Mouse (Mus musculus): ENCODE results near the gene Gm4869. TPM values are rescaled to one million over a fixed set of nuclear protein-coding genes. Genes with fewer than 3 reads are reported as not detected.
A peak's percentile ranks its signal among the peaks of the same experiment; 100 is the strongest.

The Gm4869 gene
- polyA plus RNA-seq, 1 experiment from 2014 or later = not detected

GRCm38 (mm10) chr5:140509204-140509603, 63.8 kb downstream of the Gm4869 start:
- 60% methylated on average over 9 of the region's 9 CpGs for WGBS
- ATAC-seq (ENCODE audit: insufficient read depth, low FRiP score) = no peak
- H3K4me3 ChIP-seq (replicated peaks; ENCODE audit: low read length) = no peak overlapping the region
- H3K36me3 ChIP-seq (ENCODE audit: control insufficient read depth, insufficient read depth, low read length) = no peaks in the 10 kb centered on the region
- peaks cover 26% of the 10 kb centered on the region for H3K4me1 ChIP-seq (ENCODE audit: control insufficient read depth, insufficient read depth, low read length)
- H3K27me3 ChIP-seq (ENCODE audit: control insufficient read depth, insufficient read depth, low read length) = no peaks in the 10 kb centered on the region
- no peaks in the 10 kb centered on the region for H3K9me3 ChIP-seq (replicated peaks; ENCODE audit: control insufficient read depth, low read length)
- peak overlapping the region; percentile 23; the same call in 1 of the 2 replicates for H3K4me2 ChIP-seq (ENCODE audit: low read depth, low read length)
- H3K27ac ChIP-seq (ENCODE audit: low read length) = peak overlapping the region; percentile 32
- 0 out of 2 replicates have a peak overlapping the region, but pooled peaks have one; percentile 19 for H3K9ac ChIP-seq (ENCODE audit: low read length)

DNA sequence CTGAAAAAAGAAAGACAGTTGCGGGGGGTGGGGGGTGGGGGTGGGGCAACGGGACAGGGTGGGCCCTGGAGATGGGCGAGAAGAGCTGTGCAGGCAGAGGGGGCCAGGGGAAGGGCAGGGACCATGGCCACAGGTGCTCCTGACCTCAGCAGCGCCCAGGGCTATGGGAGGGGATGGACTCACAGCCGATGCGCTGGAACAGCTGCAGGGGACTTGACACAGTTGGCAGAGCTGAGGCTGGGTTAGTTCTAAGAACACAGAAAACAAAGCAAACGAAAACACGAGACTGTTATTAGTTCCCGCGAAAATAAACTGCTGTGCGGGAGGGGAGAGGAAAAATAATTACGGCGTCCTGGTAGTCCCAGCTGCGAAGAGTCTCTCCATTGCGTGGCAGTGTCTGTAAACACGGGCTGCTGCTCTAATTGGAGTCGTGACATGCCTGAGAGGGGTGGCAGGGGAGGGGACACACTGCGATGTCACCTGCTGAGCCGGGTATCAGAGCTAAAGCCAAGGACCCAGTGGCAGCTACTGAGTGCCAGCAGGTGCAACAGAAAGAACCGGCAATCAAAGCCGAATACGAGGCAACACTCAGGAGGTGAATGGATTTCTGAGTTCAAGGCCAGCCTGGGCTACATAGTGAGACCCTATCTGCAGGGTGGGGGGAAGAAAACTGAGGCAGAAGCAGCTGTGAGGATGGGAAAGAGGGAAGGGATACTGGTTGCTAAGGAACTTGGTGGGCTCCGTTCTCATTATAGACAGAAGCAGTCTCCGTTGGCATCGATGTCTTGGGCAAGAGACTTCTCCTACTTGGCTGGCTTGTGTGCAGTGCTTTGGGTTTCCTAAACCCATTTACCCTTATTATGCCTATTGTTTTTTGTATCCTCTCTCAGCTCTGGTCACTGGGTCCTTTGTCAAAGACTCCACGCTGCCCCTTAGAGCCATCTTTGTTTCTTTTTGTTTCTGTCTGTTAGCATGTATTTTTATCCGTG, 64.9 kb downstream of the Gm4869 start:
- Histone ChIP-seq H3K4me1 (ENCODE audit: control insufficient read depth, insufficient read depth, low read length) (peaks cover 27% of the 10 kb centered on the region), H3K9me3 (replicated peaks; ENCODE audit: control insufficient read depth, low read length) (no peaks in the 10 kb centered on the region)

DNA sequence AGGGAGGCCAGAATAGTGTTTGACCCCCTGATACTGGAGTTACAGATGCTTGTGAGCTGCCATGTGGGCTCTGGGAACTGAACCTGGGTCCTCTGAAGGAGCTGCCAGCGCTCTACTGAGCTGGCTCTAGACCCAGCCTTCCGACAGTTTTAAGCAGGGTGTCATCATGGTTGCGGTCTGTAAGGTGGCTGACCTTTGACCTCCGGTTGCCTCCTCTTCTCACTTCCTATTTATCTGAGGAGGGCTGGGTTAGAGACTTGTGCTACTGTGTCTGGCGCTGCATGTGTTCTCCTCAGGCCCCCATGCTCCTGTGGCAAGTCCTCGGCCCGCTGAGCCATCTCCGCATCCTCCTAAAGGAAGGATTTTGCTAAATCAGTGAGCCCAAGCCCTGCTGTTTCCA, 68.5 kb downstream of the Gm4869 start:
- WGBS = 73% methylated on average over 8 of the region's 8 CpGs
- Histone ChIP-seq H3K9me3 (replicated peaks; ENCODE audit: control insufficient read depth, low read length) (no peaks in the 10 kb centered on the region), H3K36me3 (ENCODE audit: control insufficient read depth, insufficient read depth, low read length) (no peaks in the 10 kb centered on the region), H3K4me1 (ENCODE audit: control insufficient read depth, insufficient read depth, low read length) (peaks cover 26% of the 10 kb centered on the region), H3K27ac (ENCODE audit: low read length) (peak overlapping the region; percentile 57; the same call in 1 of the 2 replicates), H3K4me2 (ENCODE audit: low read depth, low read length) (no peak overlapping the region), H3K4me3 (replicated peaks; ENCODE audit: low read length) (no peak overlapping the region), H3K27me3 (ENCODE audit: control insufficient read depth, insufficient read depth, low read length) (no peaks in the 10 kb centered on the region), H3K9ac (ENCODE audit: low read length) (no peak overlapping the region)
- ATAC-seq (ENCODE audit: insufficient read depth, low FRiP score) = no peak

More for the DNA sequence above, 64.9 kb downstream of the Gm4869 start:
- H3K9ac ChIP-seq (ENCODE audit: low read length) = peak overlapping the region; percentile 24; the same call in 1 of the 2 replicates
- no peak overlapping the region for H3K27ac ChIP-seq (ENCODE audit: low read length)
- no peaks in the 10 kb centered on the region for H3K27me3 ChIP-seq (ENCODE audit: control insufficient read depth, insufficient read depth, low read length)
- ATAC-seq (ENCODE audit: insufficient read depth, low FRiP score) = no peak
- WGBS = 43% methylated on average over 27 of the region's 27 CpGs
- no peaks in the 10 kb centered on the region for H3K36me3 ChIP-seq (ENCODE audit: control insufficient read depth, insufficient read depth, low read length)
- H3K4me3 ChIP-seq (replicated peaks; ENCODE audit: low read length) = no peak overlapping the region
- no peak overlapping the region for H3K4me2 ChIP-seq (ENCODE audit: low read depth, low read length)

GRCm38 (mm10) chr5:140514799-140515486, 69.5 kb downstream of the Gm4869 start:
- H3K4me3 ChIP-seq (replicated peaks; ENCODE audit: low read length) = no peak overlapping the region
- 31% methylated on average over 7 of the region's 7 CpGs for WGBS
- H3K9me3 ChIP-seq (replicated peaks; ENCODE audit: control insufficient read depth, low read length) = no peaks in the 10 kb centered on the region
- peaks cover 24% of the 10 kb centered on the region for H3K4me1 ChIP-seq (ENCODE audit: control insufficient read depth, insufficient read depth, low read length)
- H3K27me3 ChIP-seq (ENCODE audit: control insufficient read depth, insufficient read depth, low read length) = no peaks in the 10 kb centered on the region
- no peaks in the 10 kb centered on the region for H3K36me3 ChIP-seq (ENCODE audit: control insufficient read depth, insufficient read depth, low read length)
- peak overlapping the region; percentile 57; the same call in 1 of the 2 replicates for H3K27ac ChIP-seq (ENCODE audit: low read length)
- ATAC-seq (ENCODE audit: insufficient read depth, low FRiP score) = no peak; the same call in 1 of the 2 replicates
- H3K9ac ChIP-seq (ENCODE audit: low read length) = peak overlapping the region; percentile 43
- 0 out of 2 replicates have a peak overlapping the region, but pooled peaks have one; percentile 9 for H3K4me2 ChIP-seq (ENCODE audit: low read depth, low read length)

DNA sequence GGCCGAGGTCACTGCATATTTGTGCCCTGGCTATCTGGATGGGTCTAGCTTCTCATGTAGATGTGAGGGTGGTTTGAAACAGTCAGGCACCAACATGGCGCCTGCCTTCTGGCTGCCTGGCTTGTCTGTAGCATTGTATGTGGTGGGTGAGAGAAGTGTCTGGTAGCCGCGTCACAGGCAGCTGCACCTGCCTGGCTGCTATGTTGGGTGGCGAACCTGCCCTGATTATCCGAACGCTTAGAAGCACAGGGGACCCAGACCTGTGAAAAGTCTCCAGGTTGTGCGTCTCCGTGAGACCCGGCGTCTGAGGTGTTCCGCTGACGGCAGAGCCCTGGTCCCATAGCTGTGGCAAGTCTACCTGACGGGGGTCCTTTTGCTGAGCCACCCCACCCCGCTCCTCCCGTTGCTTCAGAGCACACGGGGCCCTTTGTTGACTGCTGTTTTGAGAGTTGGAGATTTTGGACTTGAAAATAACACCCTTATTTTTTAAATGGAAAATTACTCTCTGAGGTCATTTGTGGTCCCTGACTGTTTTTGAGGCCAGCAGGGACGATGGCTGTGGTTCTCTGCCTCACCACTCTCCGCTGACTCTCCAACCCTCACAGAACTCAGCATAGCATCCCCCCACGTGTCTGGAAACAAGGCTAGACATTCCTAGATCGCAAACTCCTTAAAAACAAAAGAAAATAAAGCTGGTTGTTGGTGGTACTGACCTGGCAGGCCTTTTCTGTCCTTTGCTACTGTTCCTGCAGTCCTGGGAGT, 71.9 kb downstream of the Gm4869 start:
- Histone ChIP-seq H3K4me1 (ENCODE audit: control insufficient read depth, insufficient read depth, low read length) (peaks cover 18% of the 10 kb centered on the region; the same call in 1 of the 2 replicates), H3K9ac (ENCODE audit: low read length) (no peak overlapping the region), H3K27me3 (ENCODE audit: control insufficient read depth, insufficient read depth, low read length) (no peaks in the 10 kb centered on the region), H3K4me3 (replicated peaks; ENCODE audit: low read length) (no peak overlapping the region), H3K9me3 (replicated peaks; ENCODE audit: control insufficient read depth, low read length) (no peaks in the 10 kb centered on the region), H3K36me3 (ENCODE audit: control insufficient read depth, insufficient read depth, low read length) (no peaks in the 10 kb centered on the region), H3K4me2 (ENCODE audit: low read depth, low read length) (no peak overlapping the region), H3K27ac (ENCODE audit: low read length) (no peak overlapping the region)
- WGBS = 87% methylated on average over 21 of the region's 21 CpGs
- no peak for ATAC-seq (ENCODE audit: insufficient read depth, low FRiP score)

DNA sequence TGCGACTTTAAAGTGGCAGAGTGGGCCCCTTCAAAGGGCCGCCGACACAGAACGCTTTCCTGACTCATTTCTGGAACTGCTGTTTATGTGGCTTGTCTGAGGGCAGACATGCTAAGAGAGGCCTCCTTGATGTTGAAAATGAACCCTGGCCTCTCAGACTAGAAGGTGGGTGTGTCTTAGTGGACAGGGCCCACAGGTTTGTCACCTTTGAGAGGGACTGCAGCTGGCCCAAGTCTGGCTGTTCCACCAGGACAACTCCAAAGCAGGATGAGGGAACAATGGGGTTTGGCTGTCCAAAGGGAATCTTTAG, 72.4 kb downstream of the Gm4869 start:
- Histone ChIP-seq H3K9ac (ENCODE audit: low read length) (no peak overlapping the region), H3K4me2 (ENCODE audit: low read depth, low read length) (no peak overlapping the region), H3K4me3 (replicated peaks; ENCODE audit: low read length) (no peak overlapping the region), H3K27me3 (ENCODE audit: control insufficient read depth, insufficient read depth, low read length) (no peaks in the 10 kb centered on the region), H3K27ac (ENCODE audit: low read length) (no peak overlapping the region), H3K36me3 (ENCODE audit: control insufficient read depth, insufficient read depth, low read length) (no peaks in the 10 kb centered on the region), H3K4me1 (ENCODE audit: control insufficient read depth, insufficient read depth, low read length) (peaks cover 18% of the 10 kb centered on the region; the same call in 1 of the 2 replicates), H3K9me3 (replicated peaks; ENCODE audit: control insufficient read depth, low read length) (no peaks in the 10 kb centered on the region)
- no peak for ATAC-seq (ENCODE audit: insufficient read depth, low FRiP score)
- WGBS = 61% methylated on average over 4 of the region's 4 CpGs

GRCm38 (mm10) chr5:140521196-140521595, 75.8 kb downstream of the Gm4869 start:
- Histone ChIP-seq H3K27me3 (ENCODE audit: control insufficient read depth, insufficient read depth, low read length) (no peaks in the 10 kb centered on the region), H3K9me3 (replicated peaks; ENCODE audit: control insufficient read depth, low read length) (peaks cover 9% of the 10 kb centered on the region; the same call in 1 of the 2 replicates), H3K36me3 (ENCODE audit: control insufficient read depth, insufficient read depth, low read length) (peaks cover 18% of the 10 kb centered on the region), H3K4me3 (replicated peaks; ENCODE audit: low read length) (no peak overlapping the region), H3K4me2 (ENCODE audit: low read depth, low read length) (no peak overlapping the region), H3K27ac (ENCODE audit: low read length) (no peak overlapping the region), H3K4me1 (ENCODE audit: control insufficient read depth, insufficient read depth, low read length) (0 out of 2 replicates have a peak, but pooled peaks cover 10% of the 10 kb centered on the region), H3K9ac (ENCODE audit: low read length) (no peak overlapping the region)
- ATAC-seq (ENCODE audit: insufficient read depth, low FRiP score) = no peak
- WGBS = 74% methylated on average over 1 of the region's 1 CpGs

GRCm38 (mm10) chr5:140526754-140527153, 81.3 kb downstream of the Gm4869 start:
- no peak overlapping the region for H3K4me3 ChIP-seq (replicated peaks; ENCODE audit: low read length)
- peaks cover 9% of the 10 kb centered on the region; the same call in 1 of the 2 replicates for H3K9me3 ChIP-seq (replicated peaks; ENCODE audit: control insufficient read depth, low read length)
- H3K27ac ChIP-seq (ENCODE audit: low read length) = no peak overlapping the region
- no peak overlapping the region for H3K9ac ChIP-seq (ENCODE audit: low read length)
- 95% methylated on average over 2 of the region's 2 CpGs for WGBS
- H3K4me2 ChIP-seq (ENCODE audit: low read depth, low read length) = no peak overlapping the region
- no peak for ATAC-seq (ENCODE audit: insufficient read depth, low FRiP score)
- no peaks in the 10 kb centered on the region for H3K4me1 ChIP-seq (ENCODE audit: control insufficient read depth, insufficient read depth, low read length)
- no peaks in the 10 kb centered on the region for H3K27me3 ChIP-seq (ENCODE audit: control insufficient read depth, insufficient read depth, low read length)
- peaks cover 18% of the 10 kb centered on the region for H3K36me3 ChIP-seq (ENCODE audit: control insufficient read depth, insufficient read depth, low read length)
